Mouse (Mus musculus) limb, embryonic 13.5 days (tissue): ENCODE measurements around the gene Gcnt1. TPM values are rescaled to one million over a fixed set of nuclear protein-coding genes. Genes with fewer than 3 reads are reported as not detected.

Experiments used
- ATAC-seq: fragments of 200-750 bp; cut with Nextera tagmentation; 2 replicates; pipeline ENCODE4 v1.8.0; 2017; ENCODE audit warnings: low read depth, moderate number of reproducible peaks, moderate TSS enrichment; ENCODE audit not compliant: low FRiP score
- H3K27ac ChIP-seq: fragments of 300-500 bp; sonication (generic); 2 replicates; pipeline ENCODE4 v1.5.1; 2015; ENCODE audit warnings: inconsistent platforms, mild to moderate bottlenecking, moderate library complexity
- H3K27me3 ChIP-seq: fragments of 300-500 bp; sonication (generic); 2 replicates; pipeline ENCODE4 v1.6.1; 2015; ENCODE audit warnings: mild to moderate bottlenecking, inconsistent platforms
- H3K36me3 ChIP-seq: fragments of 300-500 bp; sonication (generic); 2 replicates; pipeline ENCODE4 v1.6.1; 2015; ENCODE audit warnings: inconsistent platforms, mild to moderate bottlenecking, moderate library complexity
- H3K4me1 ChIP-seq: fragments of 300-500 bp; sonication (generic); 2 replicates; pipeline ENCODE4 v1.6.1; 2015; ENCODE audit warnings: inconsistent platforms
- H3K4me2 ChIP-seq: fragments of 300-500 bp; sonication (generic); replicated peaks from 2 replicates; pipeline ENCODE4 v1.6.1; 2015; ENCODE audit warnings: inconsistent platforms, mild to moderate bottlenecking, moderate library complexity
- H3K4me3 ChIP-seq: fragments of 300-500 bp; sonication (generic); 2 replicates; pipeline ENCODE4 v1.5.1; 2015; ENCODE audit warnings: moderate library complexity, mild to moderate bottlenecking, inconsistent platforms
- H3K9ac ChIP-seq: fragments of 300-500 bp; sonication (generic); 2 replicates; pipeline ENCODE4 v1.6.1; 2015; ENCODE audit warnings: mild to moderate bottlenecking, inconsistent platforms
- H3K9me3 ChIP-seq: fragments of 300-500 bp; sonication (generic); 2 replicates; pipeline ENCODE4 v1.6.1; 2016; ENCODE audit warnings: inconsistent platforms
- WGBS: fragments of 180-500 bp; shearing (Covaris S2); methylation state at CpG from one replicate; pipeline ENCODE4 v1.1.7; 2015; 5-methylcytosine and 5-hydroxymethylcytosine counted together
- polyA plus RNA-seq: library from polyadenylated mRNA; unstranded; fragments of >200 nt; fragmentation: Nextera tagmentation; extraction: Ambion mirVana; gene quantifications from 2 replicates; pipeline ENCODE4 v1.2.1, GENCODE M21; 2015

Gcnt1 gene
- polyA plus RNA-seq, 1 experiment from 2014 or later: 4.9 TPM

- Histone ChIP-seq H3K27ac (no peak overlapping the region), H3K9me3 (no peaks in the 10 kb centered on the region), H3K4me3 (no peak overlapping the region), H3K4me1 (0 out of 2 replicates have a peak, but pooled peaks cover 3% of the 10 kb centered on the region), H3K27me3 (no peaks in the 10 kb centered on the region), H3K4me2 (no peak overlapping the region), H3K36me3 (no peaks in the 10 kb centered on the region), H3K9ac (no peak overlapping the region)
- ATAC-seq: no peak
- 89% methylated on average over 2 of the region's 2 CpGs for WGBS
Measured at GRCm38 (mm10) chr19:17316311-17317003, 56.2 kb downstream of the Gcnt1 start.

GRCm38 (mm10) chr19:17314451-17314850, 58.2 kb downstream of the Gcnt1 start:
- no peak overlapping the region for H3K4me3 ChIP-seq
- H3K4me2 ChIP-seq: no peak overlapping the region
- no peaks in the 10 kb centered on the region for H3K27me3 ChIP-seq
- 0 out of 2 replicates have a peak, but pooled peaks cover 3% of the 10 kb centered on the region for H3K4me1 ChIP-seq
- H3K9ac ChIP-seq: no peak overlapping the region
- H3K9me3 ChIP-seq: no peaks in the 10 kb centered on the region
- ATAC-seq: no peak
- no peaks in the 10 kb centered on the region for H3K36me3 ChIP-seq
- 71% methylated on average over 2 of the region's 2 CpGs for WGBS
- H3K27ac ChIP-seq: no peak overlapping the region

GRCm38 (mm10) chr19:17313766-17314165, 58.9 kb downstream of the Gcnt1 start:
- no peak overlapping the region for H3K9ac ChIP-seq

GRCm38 (mm10) chr19:17312671-17313180, 59.9 kb downstream of the Gcnt1 start:
- no peaks in the 10 kb centered on the region for H3K4me1 ChIP-seq
- no peak overlapping the region for H3K4me2 ChIP-seq
- H3K9me3 ChIP-seq: no peaks in the 10 kb centered on the region
- no peaks in the 10 kb centered on the region for H3K27me3 ChIP-seq
- WGBS: 90% methylated on average over 5 of the region's 5 CpGs
- no peak overlapping the region for H3K27ac ChIP-seq
- ATAC-seq: no peak
- no peak overlapping the region for H3K9ac ChIP-seq
- H3K4me3 ChIP-seq: no peak overlapping the region
- H3K36me3 ChIP-seq: no peaks in the 10 kb centered on the region

More at GRCm38 (mm10) chr19:17313766-17314165, 58.9 kb downstream of the Gcnt1 start:
- H3K27ac ChIP-seq: no peak overlapping the region
- H3K4me3 ChIP-seq: no peak overlapping the region
- no peaks in the 10 kb centered on the region for H3K9me3 ChIP-seq
- H3K4me2 ChIP-seq: no peak overlapping the region
- 0 out of 2 replicates have a peak, but pooled peaks cover 2% of the 10 kb centered on the region for H3K4me1 ChIP-seq
- H3K27me3 ChIP-seq: no peaks in the 10 kb centered on the region
- H3K36me3 ChIP-seq: no peaks in the 10 kb centered on the region
- 83% methylated on average over 1 of the region's 1 CpGs for WGBS
- ATAC-seq: no peak

- Histone ChIP-seq H3K36me3 (no peaks in the 10 kb centered on the region), H3K4me1 (no peaks in the 10 kb centered on the region)
- WGBS: 20% methylated on average over 1 of the region's 1 CpGs
Measured at GRCm38 (mm10) chr19:17311501-17311900, 61.1 kb downstream of the Gcnt1 start.

GRCm38 (mm10) chr19:17311031-17311430, 61.6 kb downstream of the Gcnt1 start:
- H3K9me3 ChIP-seq: no peaks in the 10 kb centered on the region
- 94% methylated on average over 2 of the region's 2 CpGs for WGBS

More at GRCm38 (mm10) chr19:17311501-17311900, 61.1 kb downstream of the Gcnt1 start:
- no peak overlapping the region for H3K27ac ChIP-seq
- ATAC-seq: no peak
- H3K27me3 ChIP-seq: no peaks in the 10 kb centered on the region
- H3K9me3 ChIP-seq: no peaks in the 10 kb centered on the region
- H3K4me3 ChIP-seq: no peak overlapping the region
- H3K4me2 ChIP-seq: no peak overlapping the region
- no peak overlapping the region for H3K9ac ChIP-seq

GRCm38 (mm10) chr19:17296081-17296480, 76.6 kb downstream of the Gcnt1 start:
- no peak overlapping the region for H3K4me2 ChIP-seq
- H3K4me1 ChIP-seq: peaks cover 6% of the 10 kb centered on the region; the same call in 1 of the 2 replicates
- no peak overlapping the region for H3K4me3 ChIP-seq
- no peaks in the 10 kb centered on the region for H3K9me3 ChIP-seq
- no peak for ATAC-seq
- no peaks in the 10 kb centered on the region for H3K27me3 ChIP-seq
- H3K27ac ChIP-seq: no peak overlapping the region
- H3K9ac ChIP-seq: no peak overlapping the region
- H3K36me3 ChIP-seq: no peaks in the 10 kb centered on the region
- WGBS: 91% methylated on average over 5 of the region's 5 CpGs

More at GRCm38 (mm10) chr19:17311031-17311430, 61.6 kb downstream of the Gcnt1 start:
- H3K9ac ChIP-seq: no peak overlapping the region
- H3K27ac ChIP-seq: no peak overlapping the region
- H3K27me3 ChIP-seq: no peaks in the 10 kb centered on the region
- no peak overlapping the region for H3K4me3 ChIP-seq
- H3K36me3 ChIP-seq: no peaks in the 10 kb centered on the region
- H3K4me1 ChIP-seq: no peaks in the 10 kb centered on the region
- no peak overlapping the region for H3K4me2 ChIP-seq
- ATAC-seq: no peak

GRCm38 (mm10) chr19:17295211-17295766, 77.4 kb downstream of the Gcnt1 start:
- no peak for ATAC-seq
- no peak overlapping the region for H3K9ac ChIP-seq
- no peaks in the 10 kb centered on the region for H3K27me3 ChIP-seq
- WGBS: 85% methylated on average over 6 of the region's 6 CpGs
- H3K9me3 ChIP-seq: no peaks in the 10 kb centered on the region
- peaks cover 6% of the 10 kb centered on the region; the same call in 1 of the 2 replicates for H3K4me1 ChIP-seq
- H3K36me3 ChIP-seq: no peaks in the 10 kb centered on the region
- H3K27ac ChIP-seq: no peak overlapping the region
- H3K4me3 ChIP-seq: no peak overlapping the region
- no peak overlapping the region for H3K4me2 ChIP-seq

- Histone ChIP-seq H3K9ac (no peak overlapping the region), H3K9me3 (no peaks in the 10 kb centered on the region), H3K27me3 (no peaks in the 10 kb centered on the region), H3K4me2 (no peak overlapping the region), H3K36me3 (no peaks in the 10 kb centered on the region), H3K27ac (no peak overlapping the region), H3K4me1 (peaks cover 6% of the 10 kb centered on the region; the same call in 1 of the 2 replicates), H3K4me3 (no peak overlapping the region)
- no peak for ATAC-seq
- WGBS: 76% methylated on average over 5 of the region's 5 CpGs
Measured at GRCm38 (mm10) chr19:17294136-17294535, 78.5 kb downstream of the Gcnt1 start.

- WGBS: 77% methylated on average over 6 of the region's 6 CpGs
- no peak for ATAC-seq
- H3K27ac ChIP-seq: no peak overlapping the region
- H3K4me1 ChIP-seq: peaks cover 6% of the 10 kb centered on the region; the same call in 1 of the 2 replicates
- no peak overlapping the region for H3K4me3 ChIP-seq
- H3K4me2 ChIP-seq: no peak overlapping the region
- no peaks in the 10 kb centered on the region for H3K9me3 ChIP-seq
- H3K9ac ChIP-seq: no peak overlapping the region
- H3K27me3 ChIP-seq: no peaks in the 10 kb centered on the region
- no peaks in the 10 kb centered on the region for H3K36me3 ChIP-seq
Measured at GRCm38 (mm10) chr19:17289526-17289925, 83.1 kb downstream of the Gcnt1 start.

GRCm38 (mm10) chr19:17286004-17286403, 86.6 kb downstream of the Gcnt1 start:
- Histone ChIP-seq H3K4me2 (no peak overlapping the region), H3K36me3 (no peaks in the 10 kb centered on the region), H3K4me3 (no peak overlapping the region), H3K9me3 (no peaks in the 10 kb centered on the region), H3K27me3 (no peaks in the 10 kb centered on the region), H3K9ac (no peak overlapping the region), H3K4me1 (no peaks in the 10 kb centered on the region), H3K27ac (no peak overlapping the region)
- WGBS: 82% methylated on average over 7 of the region's 7 CpGs
- ATAC-seq: no peak

GRCm38 (mm10) chr19:17283317-17283716, 89.3 kb downstream of the Gcnt1 start:
- H3K4me2 ChIP-seq: no peak overlapping the region
- no peaks in the 10 kb centered on the region for H3K4me1 ChIP-seq
- ATAC-seq: no peak
- no peak overlapping the region for H3K4me3 ChIP-seq
- WGBS: 68% methylated on average over 3 of the region's 3 CpGs
- H3K36me3 ChIP-seq: no peaks in the 10 kb centered on the region
- H3K27me3 ChIP-seq: no peaks in the 10 kb centered on the region
- H3K9me3 ChIP-seq: no peaks in the 10 kb centered on the region
- no peak overlapping the region for H3K9ac ChIP-seq
- H3K27ac ChIP-seq: no peak overlapping the region
